Mouse (Mus musculus): ENCODE measurements around the gene Coq10b.

DNA sequence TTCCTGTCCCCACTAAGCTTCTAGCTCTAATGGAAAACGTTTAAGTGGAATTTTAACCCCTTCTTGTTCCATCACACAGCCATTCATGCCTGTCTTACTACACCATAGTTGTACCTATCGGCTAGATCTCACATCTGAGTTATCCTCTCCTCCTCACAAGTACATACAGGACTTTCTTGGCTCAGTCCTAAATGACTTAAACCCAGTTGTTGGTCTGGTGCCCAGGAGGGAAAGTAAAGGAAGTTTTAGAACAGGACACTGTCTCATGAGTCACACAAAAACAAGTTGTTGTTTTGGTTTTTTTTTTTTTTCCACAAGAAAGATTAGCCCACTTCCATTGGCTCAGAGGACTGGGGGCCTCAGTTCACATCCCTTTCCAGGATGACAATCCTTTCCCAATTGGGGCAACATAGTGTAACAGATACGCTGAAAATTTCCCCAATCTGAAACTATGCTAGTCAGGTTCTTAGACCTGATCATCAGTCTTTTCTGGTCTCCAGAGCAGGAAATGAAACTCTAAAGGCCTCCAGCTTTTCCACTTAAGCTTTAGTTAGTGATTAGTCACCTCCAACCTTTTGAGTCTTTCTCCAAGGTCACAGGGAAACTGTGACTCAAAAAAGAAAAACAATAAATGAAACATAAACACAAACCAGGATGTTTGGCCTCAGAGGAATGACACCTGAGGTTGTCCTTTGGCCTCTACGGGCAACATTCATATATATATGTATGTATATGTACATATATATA is 3.6 kb upstream of the Coq10b start:
- TF ChIP-seq POLR2A (IDR thresholded peaks at IDR 0.05; ENCODE audit: insufficient read depth, low read depth, low read length), result no peak
- TF ChIP-seq CTCF (IDR thresholded peaks at IDR 0.05), result no peak

Measured in heart, adult 2 months (tissue).